Mouse (Mus musculus): ENCODE data around the gene R3hcc1l. TPM values are rescaled to one million over a fixed set of nuclear protein-coding genes. Genes with fewer than 3 reads are reported as not detected.

R3hcc1l gene
- polyA plus RNA-seq, 1 experiment from 2014 or later = 26.9 TPM

Other genes with a start within 250 kb of the R3hcc1l start
- 0.53 and 0.87 TPM in 2 replicates for gene Crtac1, start 87.0 kb upstream of the R3hcc1l start, polyA plus RNA-seq (2015; fragmentation: Nextera tagmentation; extraction: Ambion mirVana)
- gene Loxl4, start 94.1 kb downstream of the R3hcc1l start, polyA plus RNA-seq (2015; fragmentation: Nextera tagmentation; extraction: Ambion mirVana) = 0.43 and 0.68 TPM in 2 replicates
- 0.69 and 0.89 TPM in 2 replicates for gene Pyroxd2, start 234.0 kb downstream of the R3hcc1l start, polyA plus RNA-seq (2015; fragmentation: Nextera tagmentation; extraction: Ambion mirVana)

Data from thymus, postnatal 0 days (tissue).